Mouse (Mus musculus): Measurements from ENCODE around the gene Irf1. TPM values are rescaled to one million over a fixed set of nuclear protein-coding genes. Genes with fewer than 3 reads are reported as not detected.

The Irf1 gene
- polyA plus RNA-seq, 1 experiment from 2014 or later = 3.7 TPM

DNA sequence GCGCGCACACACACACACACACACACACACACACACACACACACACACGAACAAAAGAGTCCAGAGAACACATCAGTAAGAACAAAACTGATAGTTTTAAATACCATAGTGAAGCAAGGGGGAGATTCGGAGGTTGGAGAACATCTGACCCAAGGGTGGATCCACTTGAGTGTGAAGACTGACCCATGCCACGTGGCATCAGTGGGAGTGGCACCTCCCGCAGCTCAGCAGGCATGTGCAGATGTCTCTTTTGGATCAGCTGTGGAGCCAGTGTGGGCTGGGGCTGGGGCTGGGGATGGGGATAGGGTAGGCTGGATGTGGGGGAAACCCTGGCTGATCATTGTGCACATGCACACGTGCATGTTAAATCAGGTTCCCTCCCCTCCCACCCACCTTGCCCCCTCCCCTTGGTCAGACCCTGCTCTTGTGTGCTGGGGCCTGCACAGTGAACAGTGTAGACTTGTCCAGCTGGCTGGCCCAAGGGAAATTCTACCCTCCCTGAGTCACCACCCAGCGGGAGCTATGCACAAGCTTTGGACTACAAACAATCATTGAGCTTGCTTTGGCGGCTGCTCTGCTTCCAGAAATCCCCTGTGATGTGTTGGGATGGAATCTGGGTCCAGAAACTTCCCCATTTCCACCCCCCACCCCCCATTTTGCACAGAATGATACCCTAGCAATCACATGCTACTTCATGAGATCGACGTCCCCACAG lies 51.6 kb downstream of the Irf1 start:
- H3K9ac ChIP-seq = no peak overlapping the region
- no peak overlapping the region for H3K4me2 ChIP-seq
- H3K27ac ChIP-seq (replicated peaks) = no peak overlapping the region
- H3K27me3 ChIP-seq = no peaks in the 10 kb centered on the region
- H3K36me3 ChIP-seq = no peaks in the 10 kb centered on the region
- H3K4me1 ChIP-seq (replicated peaks) = no peaks in the 10 kb centered on the region
- H3K4me3 ChIP-seq = no peak overlapping the region
- ATAC-seq (ENCODE audit: low FRiP score, low read depth) = no peak
- WGBS = 87% methylated on average over 11 of the region's 11 CpGs
- no peaks in the 10 kb centered on the region for H3K9me3 ChIP-seq

DNA sequence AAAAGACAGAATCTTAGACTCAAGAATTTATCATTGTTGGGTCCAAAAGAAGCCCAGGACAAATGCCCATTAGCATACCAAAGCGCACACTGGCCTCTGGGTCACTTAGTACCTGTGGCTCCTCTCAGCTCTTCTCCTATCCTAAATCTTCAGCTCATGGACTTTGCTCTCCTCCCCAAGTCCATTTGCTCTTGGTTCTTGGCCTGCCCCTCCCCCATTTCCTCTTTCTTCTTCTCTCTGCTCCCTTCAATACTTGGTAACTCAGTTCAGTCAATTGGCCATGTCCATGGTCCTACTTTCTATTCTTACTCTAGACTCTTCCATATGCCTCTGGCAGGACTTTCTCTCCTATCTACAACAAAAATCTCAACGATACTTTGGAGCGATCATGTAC lies 52.1 kb downstream of the Irf1 start:
- H3K36me3 ChIP-seq = no peaks in the 10 kb centered on the region
- H3K4me3 ChIP-seq = no peak overlapping the region
- H3K9ac ChIP-seq = no peak overlapping the region
- ATAC-seq (ENCODE audit: low FRiP score, low read depth) = no peak
- H3K27ac ChIP-seq (replicated peaks) = no peak overlapping the region
- H3K4me1 ChIP-seq (replicated peaks) = no peaks in the 10 kb centered on the region
- no peak overlapping the region for H3K4me2 ChIP-seq
- over 99% methylated on average over 3 of the region's 3 CpGs for WGBS
- H3K27me3 ChIP-seq = no peaks in the 10 kb centered on the region
- no peaks in the 10 kb centered on the region for H3K9me3 ChIP-seq

DNA sequence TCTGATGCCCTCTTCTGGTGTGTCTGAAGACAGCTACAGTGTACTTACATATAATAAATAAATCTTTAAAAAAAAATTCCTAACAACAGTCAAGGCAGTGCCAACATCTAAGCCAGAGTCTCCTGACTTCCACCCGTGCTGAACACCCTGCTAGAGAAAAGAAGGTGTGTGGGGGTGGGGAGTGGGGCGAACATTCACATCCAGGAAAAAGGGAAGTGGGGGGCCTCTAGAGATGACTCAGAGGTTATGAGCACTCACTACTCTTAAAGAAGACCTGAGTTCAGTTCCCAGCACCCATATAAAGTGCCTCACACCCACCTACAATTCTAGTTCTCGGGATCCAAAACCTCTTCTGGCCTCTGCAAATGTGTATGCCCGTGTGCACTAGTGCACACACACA lies 55.6 kb downstream of the Irf1 start:
- ATAC-seq (ENCODE audit: low FRiP score, low read depth) = no peak
- Histone ChIP-seq H3K27ac (replicated peaks) (no peak overlapping the region), H3K27me3 (no peaks in the 10 kb centered on the region), H3K4me1 (replicated peaks) (no peaks in the 10 kb centered on the region), H3K9me3 (no peaks in the 10 kb centered on the region), H3K4me2 (no peak overlapping the region), H3K9ac (no peak overlapping the region), H3K36me3 (no peaks in the 10 kb centered on the region), H3K4me3 (no peak overlapping the region)
- 86% methylated on average over 4 of the region's 4 CpGs for WGBS

Small RNA genes within 50 kb of the gene (microRNA-seq; reads per million reads assigned to microRNA genes)
- gene Mir7671 = not detected

Other genes with a start within 250 kb of the Irf1 start
- gene Kif3a, start 202.6 kb upstream of the Irf1 start, polyA plus RNA-seq (2015; fragmentation: Nextera tagmentation; extraction: Ambion mirVana) = 318 and 324 TPM in 2 replicates
- gene Il4, start 151.3 kb upstream of the Irf1 start, polyA plus RNA-seq (2015; fragmentation: Nextera tagmentation; extraction: Ambion mirVana) = 3.6 and 5.8 TPM in 2 replicates
- gene Il13, start 135.3 kb upstream of the Irf1 start, polyA plus RNA-seq (2015; fragmentation: Nextera tagmentation; extraction: Ambion mirVana) = not detected in 2 replicates
- 12.2 and 12.3 TPM in 2 replicates for gene Rad50, start 62.7 kb upstream of the Irf1 start, polyA plus RNA-seq (2015; fragmentation: Nextera tagmentation; extraction: Ambion mirVana)
- gene Il5, start 49.2 kb upstream of the Irf1 start, polyA plus RNA-seq (2015; fragmentation: Nextera tagmentation; extraction: Ambion mirVana) = not detected in 2 replicates
- gene Gm17334, start 3.2 kb downstream of the Irf1 start, polyA plus RNA-seq (2015; fragmentation: Nextera tagmentation; extraction: Ambion mirVana) = not detected in 2 replicates
- gene Gm12216, start 89.2 kb downstream of the Irf1 start, polyA plus RNA-seq (2015; fragmentation: Nextera tagmentation; extraction: Ambion mirVana) = 0.35 TPM in 1 of 2 replicates, not detected in the other
- gene Slc22a5, start 121.6 kb downstream of the Irf1 start, polyA plus RNA-seq (2015; fragmentation: Nextera tagmentation; extraction: Ambion mirVana) = 10.9 and 12.1 TPM in 2 replicates
- 3.1 and 3.7 TPM in 2 replicates for gene Slc22a21, start 210.3 kb downstream of the Irf1 start, polyA plus RNA-seq (2015; fragmentation: Nextera tagmentation; extraction: Ambion mirVana)